Mouse (Mus musculus) lung, postnatal 0 days (tissue): ENCODE measurements around the gene Cacnb2. TPM values are rescaled to one million over a fixed set of nuclear protein-coding genes. Genes with fewer than 3 reads are reported as not detected.

Experiments used
- ATAC-seq: fragments of 200-750 bp; cut with Nextera tagmentation; 2 replicates; pipeline ENCODE4 v1.8.0; 2017; ENCODE audit warnings: moderate library complexity
- DNase-seq: peaks from one replicate; pipeline ENCODE4 v3.0.0-alpha.2; 2016; ENCODE audit warnings: low spot score
- H3K27ac ChIP-seq: fragments of 300-500 bp; sonication (generic); 2 replicates; pipeline ENCODE4 v1.5.1; 2014; ENCODE audit warnings: antibody characterized with exemption, mild to moderate bottlenecking, low read length, mixed read lengths
- H3K27me3 ChIP-seq: fragments of 300-500 bp; sonication (generic); replicated peaks from 2 replicates; pipeline ENCODE4 v1.6.1; 2014; ENCODE audit warnings: low read length, mixed read lengths; ENCODE audit not compliant: insufficient read depth
- H3K36me3 ChIP-seq: fragments of 300-500 bp; sonication (generic); 2 replicates; pipeline ENCODE4 v1.6.1; 2014; ENCODE audit warnings: low read length, mixed read lengths; ENCODE audit not compliant: insufficient read depth
- H3K4me1 ChIP-seq: fragments of 300-500 bp; sonication (generic); 2 replicates; pipeline ENCODE4 v1.6.1; 2014; ENCODE audit warnings: antibody characterized with exemption, low read depth, low read length, mixed read lengths; ENCODE audit not compliant: insufficient read depth
- H3K4me2 ChIP-seq: fragments of 300-500 bp; sonication (generic); replicated peaks from 2 replicates; pipeline ENCODE4 v1.6.1; 2014; ENCODE audit warnings: low read depth, mild to moderate bottlenecking, low read length, moderate library complexity, mixed read lengths
- H3K4me3 ChIP-seq: fragments of 300-500 bp; sonication (generic); 2 replicates; pipeline ENCODE4 v1.5.1; 2014; ENCODE audit warnings: low read depth, low read length
- H3K9ac ChIP-seq: fragments of 300-500 bp; sonication (generic); replicated peaks from 2 replicates; pipeline ENCODE4 v1.6.1; 2014; ENCODE audit warnings: low read depth, mild to moderate bottlenecking
- H3K9me3 ChIP-seq: fragments of 300-500 bp; sonication (generic); 2 replicates; pipeline ENCODE4 v1.6.1; 2016; ENCODE audit warnings: low read length, mixed read lengths
- CTCF ChIP-seq: IDR thresholded peaks from 2 replicates; pipeline ENCODE4 v1.5.1; 2016; ENCODE audit warnings: antibody characterized with exemption, mild to moderate bottlenecking
- EP300 ChIP-seq: IDR thresholded peaks from 2 replicates; pipeline ENCODE4 v1.6.1; 2016; ENCODE audit warnings: antibody characterized with exemption, mild to moderate bottlenecking, control low read depth
- WGBS: fragments of 180-500 bp; shearing (Covaris S2); extraction: QIAGEN DNeasy Blood & Tissue Kit; methylation state at CpG from one replicate; pipeline ENCODE4 v1.1.7; 2014; 5-methylcytosine and 5-hydroxymethylcytosine counted together
- polyA plus RNA-seq: library from polyadenylated mRNA; unstranded; fragments of >200 nt; fragmentation: Nextera tagmentation; extraction: Ambion mirVana; gene quantifications from 2 replicates; pipeline ENCODE4 v1.2.1, GENCODE M21; 2015

Gene Cacnb2
- polyA plus RNA-seq, 1 experiment from 2014 or later, result 5.1 TPM

GRCm38 (mm10) chr2:14984029-14984428 lies 381.1 kb downstream of the Cacnb2 start:
- Histone ChIP-seq H3K4me2 (no peak overlapping the region), H3K9ac (no peak overlapping the region), H3K36me3 (peaks cover 6% of the 10 kb centered on the region), H3K4me3 (no peak overlapping the region), H3K27ac (no peak overlapping the region), H3K9me3 (no peaks in the 10 kb centered on the region), H3K4me1 (no peaks in the 10 kb centered on the region), H3K27me3 (no peaks in the 10 kb centered on the region)
- no peak for ATAC-seq
- no peak for TF ChIP-seq CTCF
- no peak for TF ChIP-seq EP300
- DNase-seq, result no peak
- WGBS, result 71% methylated on average over 11 of the region's 11 CpGs

- ATAC-seq, result no peak
- no peak overlapping the region for H3K27ac ChIP-seq
- H3K4me2 ChIP-seq, result no peak overlapping the region
- no peak overlapping the region for H3K9ac ChIP-seq
- H3K36me3 ChIP-seq, result peaks cover 6% of the 10 kb centered on the region
- TF ChIP-seq EP300 (no peak), CTCF (no peak)
- DNase-seq, result no peak
- H3K4me3 ChIP-seq, result no peak overlapping the region
- H3K27me3 ChIP-seq, result no peaks in the 10 kb centered on the region
- no peaks in the 10 kb centered on the region for H3K4me1 ChIP-seq
- WGBS, result 75% methylated on average over 4 of the region's 4 CpGs
- H3K9me3 ChIP-seq, result no peaks in the 10 kb centered on the region
Measured at GRCm38 (mm10) chr2:14988451-14988850, 385.6 kb downstream of the Cacnb2 start.

- TF ChIP-seq CTCF, result no peak
- no peak for TF ChIP-seq EP300
- Histone ChIP-seq H3K9ac (no peak overlapping the region), H3K27me3 (no peaks in the 10 kb centered on the region), H3K36me3 (peaks cover 6% of the 10 kb centered on the region), H3K4me2 (no peak overlapping the region), H3K4me3 (no peak overlapping the region), H3K9me3 (no peaks in the 10 kb centered on the region), H3K27ac (no peak overlapping the region), H3K4me1 (no peaks in the 10 kb centered on the region)
- WGBS, result 89% methylated on average over 4 of the region's 4 CpGs
- no peak for ATAC-seq
- no peak for DNase-seq
Measured at GRCm38 (mm10) chr2:14989350-14989749, 386.5 kb downstream of the Cacnb2 start.

- Histone ChIP-seq H3K9me3 (no peaks in the 10 kb centered on the region), H3K27me3 (no peaks in the 10 kb centered on the region), H3K27ac (no peak overlapping the region), H3K4me1 (no peaks in the 10 kb centered on the region), H3K4me2 (no peak overlapping the region), H3K4me3 (no peak overlapping the region), H3K9ac (no peak overlapping the region), H3K36me3 (0 out of 2 replicates have a peak, but pooled peaks cover 6% of the 10 kb centered on the region)
- no peak for ATAC-seq
- DNase-seq, result no peak
- WGBS, result 85% methylated on average over 4 of the region's 4 CpGs
- TF ChIP-seq CTCF (no peak), EP300 (no peak)
Measured at GRCm38 (mm10) chr2:14992531-14992930, 389.6 kb downstream of the Cacnb2 start.

GRCm38 (mm10) chr2:14996036-14996435 lies 393.1 kb downstream of the Cacnb2 start:
- H3K9ac ChIP-seq, result no peak overlapping the region
- ATAC-seq (no peak), DNase-seq (no peak)
- WGBS, result 75% methylated on average over 4 of the region's 4 CpGs
- H3K9me3 ChIP-seq, result no peaks in the 10 kb centered on the region
- no peak overlapping the region for H3K27ac ChIP-seq
- H3K4me1 ChIP-seq, result no peaks in the 10 kb centered on the region
- H3K27me3 ChIP-seq, result no peaks in the 10 kb centered on the region
- TF ChIP-seq CTCF (no peak), EP300 (no peak)
- 0 out of 2 replicates have a peak, but pooled peaks cover 6% of the 10 kb centered on the region for H3K36me3 ChIP-seq
- no peak overlapping the region for H3K4me2 ChIP-seq
- H3K4me3 ChIP-seq, result no peak overlapping the region

GRCm38 (mm10) chr2:14997836-14998235 lies 394.9 kb downstream of the Cacnb2 start:
- Histone ChIP-seq H3K9ac (no peak overlapping the region), H3K36me3 (0 out of 2 replicates have a peak, but pooled peaks cover 6% of the 10 kb centered on the region), H3K4me3 (no peak overlapping the region), H3K9me3 (no peaks in the 10 kb centered on the region), H3K4me2 (no peak overlapping the region), H3K27me3 (no peaks in the 10 kb centered on the region), H3K4me1 (no peaks in the 10 kb centered on the region), H3K27ac (no peak overlapping the region)
- 62% methylated on average over 5 of the region's 5 CpGs for WGBS
- no peak for TF ChIP-seq EP300
- no peak for TF ChIP-seq CTCF
- ATAC-seq, result peak; percentile 62
- peak; percentile 11 for DNase-seq

GRCm38 (mm10) chr2:15007531-15007930 lies 404.6 kb downstream of the Cacnb2 start:
- TF ChIP-seq EP300 (no peak), CTCF (no peak)
- no peaks in the 10 kb centered on the region for H3K27me3 ChIP-seq
- H3K4me1 ChIP-seq, result no peaks in the 10 kb centered on the region
- no peak overlapping the region for H3K4me2 ChIP-seq
- WGBS, result 86% methylated on average over 3 of the region's 3 CpGs
- no peaks in the 10 kb centered on the region; the same call in 1 of the 2 replicates for H3K36me3 ChIP-seq
- ATAC-seq, result no peak
- no peak overlapping the region for H3K27ac ChIP-seq
- H3K9ac ChIP-seq, result no peak overlapping the region
- H3K9me3 ChIP-seq, result no peaks in the 10 kb centered on the region
- H3K4me3 ChIP-seq, result no peak overlapping the region
- no peak for DNase-seq
